In genomic region chr11:3913316-3914108, GRCm38 (mm10) we compare ENCODE assay signal across 8 mouse cellular contexts. TPM values are rescaled to one million over a fixed set of nuclear protein-coding genes. Genes with fewer than 3 reads are reported as not detected.
DNase-seq lines count a peak whose midpoint lies in the region.

No protein-coding gene starts in this region.

- H3K4me1 ChIP-seq in megakaryocyte, embryonic 14.5 days, result peaks cover 67% of the 10 kb centered on the region

- H3K9me3 ChIP-seq in megakaryocyte, embryonic 14.5 days, result no peaks in the 10 kb centered on the region

- peaks cover 15% of the 10 kb centered on the region for H3K36me3 ChIP-seq in megakaryocyte, embryonic 14.5 days (replicated peaks; ENCODE audit: low read length)

- peak; percentile 97 to 98 for DNase-seq in adrenal gland, adult (ENCODE audit: inconsistent age in 2 of 2, low spot score in 1 of 2)
- peak; percentile 89 for DNase-seq in embryo, embryonic 10 days (ENCODE audit: low spot score)
- DNase-seq in gastrocnemius, postnatal 10 days, result peak; percentile 87
- peak; percentile 90 for DNase-seq in induced T-regulatory cell, adult 2 months (ENCODE audit: low read depth)
- peak; percentile 89 to 96 for DNase-seq in left cerebral cortex, adult 9 months (ENCODE audit: low spot score in 2 of 2)
- DNase-seq in right cerebral cortex, adult 2 months (ENCODE audit: low spot score in 2 of 2), result peak; percentile 92 to 95
- peak; percentile 77 for DNase-seq in urinary bladder, postnatal 10 days (ENCODE audit: low spot score)

- peaks cover 19% of the 10 kb centered on the region for H3K27me3 ChIP-seq in megakaryocyte, embryonic 14.5 days (replicated peaks)

- H3K4me3 ChIP-seq in megakaryocyte, embryonic 14.5 days (replicated peaks), result peak overlapping the region; percentile 94

RNA-seq across cellular contexts. Expression of gene Slc35e4, which starts 1.0 kb away (rescaled TPM):
- total RNA-seq in gastrocnemius, postnatal 10 days (2021), result 10 to 100 TPM; 15.8 to 19.4 TPM
- 11.8 and 25.3 TPM in 2 replicates for polyA plus RNA-seq in megakaryocyte, embryonic 14.5 days (2012; ENCODE audit: insufficient read depth, low replicate concordance)

RNA-seq across cellular contexts. Expression of gene Tcn2, which starts 18.4 kb away (rescaled TPM):
- 10 to 100 TPM; 17.4 to 22.2 TPM for total RNA-seq in gastrocnemius, postnatal 10 days (2021)
- polyA plus RNA-seq in megakaryocyte, embryonic 14.5 days (2012; ENCODE audit: insufficient read depth, low replicate concordance), result 2.7 and 9.7 TPM in 2 replicates

RNA-seq across cellular contexts. Expression of gene Dusp18, which starts 18.5 kb away (rescaled TPM):
- total RNA-seq in gastrocnemius, postnatal 10 days (2021), result 1 to 10 TPM; 2.1 to 2.8 TPM
- 0.70 TPM in 1 of 2 replicates, not detected in the other for polyA plus RNA-seq in megakaryocyte, embryonic 14.5 days (2012; ENCODE audit: insufficient read depth, low replicate concordance)

RNA-seq across cellular contexts. Expression of gene 4921536K21Rik, which starts 18.6 kb away (rescaled TPM):
- under 1 TPM in 1 of 2 experiments, not detected in 1; 0.23 TPM for total RNA-seq in gastrocnemius, postnatal 10 days (2021)
- 0.15 TPM in 1 of 2 replicates, not detected in the other for polyA plus RNA-seq in megakaryocyte, embryonic 14.5 days (2012; ENCODE audit: insufficient read depth, low replicate concordance)

RNA-seq across cellular contexts. Expression of gene Osbp2, which starts 49.8 kb away (rescaled TPM):
- total RNA-seq in gastrocnemius, postnatal 10 days (2021), result under 1 TPM; 0.49 to 0.88 TPM
- 0.31 and 1.4 TPM in 2 replicates for polyA plus RNA-seq in megakaryocyte, embryonic 14.5 days (2012; ENCODE audit: insufficient read depth, low replicate concordance)

Comparison
In these comparisons a context has a peak if more than half of its experiments do, and no peak if none do; other contexts are left out.
1. Peak in every context shown above with its lines: DNase-seq and H3K4me3 ChIP-seq.